Mouse (Mus musculus) lung, postnatal 4 days (tissue): ENCODE results near the gene 9930022D16Rik.

Experiments used
- DNase-seq, 2 experiments: peaks; one replicate each; pipeline ENCODE4 v3.0.0; 2021

The 9930022D16Rik gene

GRCm38 (mm10) chr11:109458165-109458564 is 44.4 kb downstream of the 9930022D16Rik start:
- DNase-seq, result no peak

- no peak for DNase-seq
Measured at GRCm38 (mm10) chr11:109460586-109460985, 46.9 kb downstream of the 9930022D16Rik start.

- no peak for DNase-seq
Measured at GRCm38 (mm10) chr11:109465068-109465467, 51.4 kb downstream of the 9930022D16Rik start.

- no peak for DNase-seq
Measured at GRCm38 (mm10) chr11:109466987-109467386, 53.3 kb downstream of the 9930022D16Rik start.

- DNase-seq, result no peak
Measured at GRCm38 (mm10) chr11:109468133-109468532, 54.4 kb downstream of the 9930022D16Rik start.
